Mouse (Mus musculus) heart, postnatal 4 days (tissue): ENCODE results near the gene Erc1. TPM values are rescaled to one million over a fixed set of nuclear protein-coding genes. Genes with fewer than 3 reads are reported as not detected.

Source experiments
- DNase-seq: peaks from one replicate; pipeline ENCODE4 v3.0.0; 2021
- total RNA-seq, 2 experiments: library from RNA; stranded (reverse); gene quantifications; 2 replicates each; pipeline ENCODE4 v1.2.3; 2021

Erc1 gene
- total RNA-seq, 2 experiments from 2014 or later, result 42.2 to 44.4 TPM

DNA sequence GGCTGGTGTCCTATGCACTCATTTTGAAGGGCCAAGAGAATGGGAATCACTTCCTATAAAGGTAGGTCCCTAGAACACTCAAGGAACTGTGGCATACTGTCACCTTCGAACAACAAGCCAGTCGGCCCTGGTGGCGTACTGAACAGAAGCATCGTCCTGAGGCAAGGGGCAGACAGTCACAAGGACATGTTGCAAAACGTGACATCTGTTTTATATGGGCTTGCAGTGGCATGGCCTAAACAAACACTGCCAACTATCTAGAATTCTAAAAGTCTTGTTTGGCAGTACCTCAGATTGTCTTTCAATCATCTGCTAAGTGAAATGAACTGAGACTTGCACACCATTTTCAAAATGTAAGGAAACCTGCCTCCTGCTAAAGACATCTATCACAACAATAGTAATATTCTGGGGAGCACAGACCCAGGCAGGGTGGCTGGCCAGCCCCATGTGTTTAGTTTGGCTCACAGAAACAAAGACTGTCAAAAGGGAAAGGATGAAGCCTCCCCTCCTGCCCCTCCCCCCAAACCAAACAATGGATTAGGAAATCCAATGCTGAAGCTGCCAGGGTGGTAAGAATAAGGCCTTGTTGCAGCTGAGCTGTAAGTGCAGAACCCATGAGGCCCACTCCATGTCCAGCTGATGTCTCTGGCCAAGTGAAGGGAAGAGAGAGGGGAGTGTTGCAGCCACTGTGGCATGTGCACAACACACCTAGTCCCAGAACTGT, 262.2 kb downstream of the Erc1 start:
- DNase-seq, result peak; percentile 53

DNA sequence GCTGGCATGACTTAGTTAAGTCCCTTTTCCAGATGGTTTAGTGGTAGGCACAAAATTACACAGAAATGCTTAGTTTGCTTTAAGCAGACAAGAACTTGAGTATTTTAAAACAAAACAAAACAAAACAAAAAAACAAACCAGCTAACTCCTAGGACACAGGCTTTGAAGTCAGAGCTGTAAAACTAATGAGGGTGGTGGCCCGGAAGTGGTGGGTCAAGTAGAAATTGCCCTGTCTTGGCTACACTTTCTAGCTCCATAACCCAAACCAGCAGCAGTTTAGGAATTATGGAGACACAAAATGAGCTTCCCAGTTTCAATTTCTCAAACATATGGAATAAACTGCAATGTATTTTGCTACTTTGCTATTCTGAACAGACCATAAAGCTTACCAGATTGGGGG, 263.9 kb downstream of the Erc1 start:
- no peak for DNase-seq

- DNase-seq, result no peak
Measured at GRCm38 (mm10) chr6:119583165-119583564, 264.8 kb downstream of the Erc1 start.

DNA sequence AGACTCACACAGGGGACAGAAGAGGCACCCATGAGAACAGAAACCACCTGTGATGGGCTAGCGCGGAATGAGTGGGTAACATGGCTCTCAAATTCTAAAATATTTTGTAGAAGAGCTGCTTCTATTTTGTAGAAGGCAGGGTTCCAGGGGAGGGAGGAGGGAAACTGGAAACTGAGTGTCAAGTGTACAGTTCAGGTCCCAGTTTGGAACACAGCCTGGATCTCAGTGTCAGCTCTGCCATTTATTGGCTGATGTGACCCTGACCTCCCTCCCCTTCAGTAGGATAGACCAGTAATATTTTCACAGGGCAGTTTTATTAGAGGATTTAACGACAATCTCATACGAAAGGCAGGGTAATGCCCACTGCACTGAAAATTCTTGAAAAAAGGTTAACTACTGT, 271.3 kb downstream of the Erc1 start:
- no peak for DNase-seq

- DNase-seq, result no peak
Measured at GRCm38 (mm10) chr6:119575331-119575730, 272.6 kb downstream of the Erc1 start.

DNA sequence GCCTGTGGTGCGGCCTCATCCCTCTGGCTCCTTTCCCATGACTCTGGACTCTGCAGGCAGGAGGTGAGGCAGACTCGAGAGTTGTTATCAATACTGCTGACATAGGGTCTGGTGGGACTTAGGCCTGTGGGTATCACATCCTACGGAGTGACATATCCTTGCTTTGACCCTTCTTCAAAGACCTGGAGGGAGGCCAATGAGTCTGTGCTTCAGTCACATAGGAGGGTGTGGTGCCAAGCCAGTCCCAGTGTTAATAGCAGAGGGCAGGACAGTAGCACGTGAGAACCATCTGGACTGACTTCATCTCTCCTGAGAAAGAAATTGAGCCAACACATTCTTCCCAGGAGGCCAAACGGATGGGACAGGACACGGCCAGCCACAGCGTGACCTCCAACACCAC, 275.7 kb downstream of the Erc1 start:
- DNase-seq, result peak; percentile 69

GRCm38 (mm10) chr6:119570797-119571196, 277.2 kb downstream of the Erc1 start:
- DNase-seq, result no peak

- DNase-seq, result no peak
Measured at GRCm38 (mm10) chr6:119568339-119568738, 279.6 kb downstream of the Erc1 start.

DNA sequence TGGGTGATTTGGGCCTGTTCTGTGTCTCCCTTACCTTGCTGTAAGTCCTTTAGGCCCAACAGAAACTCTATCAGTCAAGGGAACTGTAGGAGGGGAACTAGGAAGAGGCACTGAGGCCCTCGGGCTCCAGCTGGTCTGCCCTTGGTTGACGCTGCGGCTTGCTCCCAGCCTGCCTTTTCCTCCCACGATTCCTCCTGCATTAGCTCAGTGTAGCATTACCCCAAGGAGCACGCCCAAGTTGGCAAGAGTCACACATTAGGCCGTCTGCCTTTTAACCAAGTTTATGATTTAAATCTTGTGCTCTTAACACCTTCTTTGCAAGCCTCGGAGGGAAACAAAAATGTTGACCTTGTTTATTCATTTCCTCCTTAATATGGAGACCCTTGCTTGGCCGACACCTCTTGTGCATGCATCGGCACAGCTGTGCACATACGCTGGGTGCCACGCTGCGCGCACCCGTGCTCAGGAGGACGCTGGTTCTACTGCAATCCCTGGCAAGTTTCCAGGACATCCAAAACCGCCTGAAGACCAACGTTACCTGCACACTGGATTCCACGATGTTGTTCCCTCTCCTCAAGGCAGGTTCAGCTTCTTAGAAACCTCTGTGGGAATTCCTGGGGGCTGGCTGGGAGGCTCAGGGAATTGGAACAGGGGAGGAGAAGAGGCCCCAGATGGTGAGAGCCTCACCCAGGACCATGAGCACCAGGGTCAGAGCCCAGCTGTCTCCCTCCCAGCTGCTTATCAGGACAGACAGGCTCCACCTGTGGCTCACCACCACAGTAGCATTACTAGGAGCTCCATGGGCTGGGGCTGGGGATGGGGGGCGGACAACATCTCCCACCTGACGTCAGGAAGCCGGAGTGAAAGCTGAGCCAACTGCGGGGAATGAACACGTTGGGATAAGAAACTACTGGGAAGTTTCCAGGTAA, 282.3 kb downstream of the Erc1 start:
- peak; percentile 57 for DNase-seq

GRCm38 (mm10) chr6:119562558-119562957, 285.4 kb downstream of the Erc1 start:
- DNase-seq, result peak; percentile 28

DNA sequence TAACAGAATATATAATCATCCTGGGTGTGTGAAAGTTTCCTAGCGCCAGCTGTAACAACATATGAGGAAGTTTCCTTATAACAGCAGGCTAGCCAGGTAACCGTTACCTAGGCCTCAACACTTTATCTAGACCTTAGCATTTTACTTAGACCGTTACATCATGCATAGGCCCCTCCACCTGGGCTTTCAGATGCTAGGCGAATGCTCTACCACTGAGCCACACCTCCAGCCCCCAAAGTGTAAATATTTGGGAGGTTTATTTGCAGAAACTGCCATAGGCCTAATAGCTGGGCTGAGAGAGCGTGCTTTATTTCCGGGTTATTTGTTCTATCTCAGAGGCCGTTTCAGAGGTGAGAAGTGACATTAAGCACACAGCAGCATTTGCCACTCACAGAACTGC, 289.1 kb downstream of the Erc1 start:
- no peak for DNase-seq

DNA sequence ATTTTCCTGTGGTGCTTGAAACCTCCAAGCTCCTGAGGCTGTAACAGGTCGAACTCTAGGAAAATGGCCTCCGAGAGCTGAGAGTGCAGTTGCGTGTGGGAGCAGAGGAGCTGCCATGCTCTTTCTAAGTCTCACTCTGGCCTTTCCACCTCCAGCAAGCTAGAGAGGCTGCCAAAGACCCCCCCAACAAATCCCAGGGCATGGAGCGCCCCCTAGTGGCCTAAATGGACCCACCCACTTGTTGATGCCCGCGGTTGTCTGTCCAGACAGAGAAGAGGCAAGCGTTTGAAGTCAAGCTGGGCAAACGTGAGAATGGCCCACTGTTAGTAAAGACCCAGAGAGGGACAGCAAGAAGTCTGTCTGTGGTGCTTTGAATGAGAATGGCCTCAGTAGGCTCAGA, 293.5 kb downstream of the Erc1 start:
- DNase-seq, result no peak

DNA sequence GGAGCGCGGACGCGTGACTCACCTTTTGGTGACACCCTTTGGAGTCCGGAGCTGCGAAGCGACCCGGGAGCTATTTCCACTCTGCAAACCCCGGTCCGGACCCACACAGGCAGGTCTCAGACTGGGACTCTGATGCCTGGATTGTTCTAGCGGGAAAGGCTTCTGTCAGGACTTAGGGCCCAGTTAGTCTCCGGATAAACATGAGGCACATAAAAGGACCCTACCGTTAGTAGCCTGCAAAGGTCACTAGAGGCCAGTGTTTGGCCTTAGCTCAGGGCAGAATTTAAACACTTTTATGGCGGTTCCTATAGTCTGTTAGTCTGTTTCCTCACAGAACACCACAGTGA, 303.5 kb downstream of the Erc1 start:
- DNase-seq, result no peak

DNA sequence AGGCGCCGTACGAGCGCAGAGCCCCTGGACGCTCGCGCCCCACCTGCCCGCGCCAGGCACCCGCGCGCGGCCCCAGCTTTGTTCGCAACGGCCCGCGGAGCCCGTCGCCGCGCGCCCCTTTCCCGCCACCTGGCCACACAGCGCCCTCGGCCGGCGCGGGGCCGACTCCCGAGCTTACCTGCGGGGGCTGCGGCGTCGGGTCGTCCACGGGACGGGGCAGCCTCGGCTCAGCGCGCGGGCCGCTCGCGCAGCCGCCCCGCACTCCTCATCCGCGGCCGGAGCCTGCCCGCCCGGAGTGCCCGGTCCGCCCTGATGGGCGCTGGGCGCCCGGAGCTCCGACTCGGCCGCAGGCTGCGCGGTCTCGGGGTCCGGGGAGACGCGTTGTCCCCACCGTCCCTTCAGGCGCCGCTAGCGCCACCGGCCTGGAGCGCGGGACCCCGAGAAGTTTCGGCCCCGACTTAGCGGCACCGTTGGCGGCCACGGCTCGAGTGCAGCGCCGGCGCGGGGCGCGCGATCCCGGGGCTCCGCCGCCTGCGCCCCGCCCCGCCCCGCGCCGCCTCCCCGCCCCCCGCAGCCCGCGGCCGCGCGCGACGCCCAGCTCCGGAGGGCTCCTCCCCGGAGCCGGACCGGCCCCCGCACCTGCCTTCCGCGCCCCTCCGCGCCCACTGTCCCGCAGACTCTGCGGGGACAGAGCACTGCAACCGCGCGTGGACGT, 304.0 kb downstream of the Erc1 start, which contains the start of gene Wnt5b:
TSS of gene Wnt5b (minus strand) at position 545 of the 715 bp plus-strand sequence.
- peak; percentile 41 for DNase-seq

DNA sequence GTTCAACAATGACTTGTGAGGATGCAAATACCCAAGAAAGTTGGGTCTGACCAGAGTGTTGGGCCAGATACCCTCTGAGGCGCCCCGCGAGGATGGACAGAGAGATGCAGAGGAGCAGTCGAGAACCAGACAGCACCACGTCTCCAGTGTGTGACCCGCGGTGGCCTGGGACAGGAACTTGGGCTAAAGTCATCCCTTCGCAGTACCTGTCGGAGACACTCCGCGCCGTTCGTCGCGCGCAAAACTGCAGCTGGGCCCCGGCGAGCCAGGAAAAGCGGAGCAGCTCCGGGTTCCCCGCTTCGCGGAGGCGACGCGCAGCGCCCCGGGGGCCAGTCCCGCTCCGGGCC, 304.5 kb downstream of the Erc1 start:
- peak; percentile 35 for DNase-seq

GRCm38 (mm10) chr6:119535867-119536266, 312.1 kb downstream of the Erc1 start:
- no peak for DNase-seq

DNA sequence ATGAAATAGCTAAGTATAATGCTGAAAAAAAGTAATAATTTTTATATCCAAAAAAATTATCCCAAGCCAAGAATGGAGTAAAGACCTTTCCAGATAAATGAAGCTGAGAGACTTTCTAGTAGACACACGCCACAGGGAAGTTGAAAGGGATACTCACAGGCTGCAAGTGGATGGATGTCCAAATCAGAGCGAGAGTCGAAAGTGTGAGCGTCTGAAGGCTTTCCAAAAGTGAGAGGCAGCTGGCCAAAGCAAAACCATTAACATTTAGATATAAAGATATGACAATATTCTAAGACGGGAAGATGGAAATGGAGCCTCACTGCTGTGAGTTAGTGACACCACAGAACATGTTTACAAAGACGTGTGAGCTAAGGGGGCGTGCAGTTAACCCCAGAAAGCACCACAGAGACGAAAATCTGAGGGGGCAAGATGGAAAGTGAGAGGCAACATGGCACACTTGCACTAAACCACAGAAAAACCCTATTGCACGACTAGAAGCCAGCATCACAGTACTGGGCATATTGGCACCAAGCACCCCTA, 314.7 kb downstream of the Erc1 start:
- DNase-seq, result no peak

DNA sequence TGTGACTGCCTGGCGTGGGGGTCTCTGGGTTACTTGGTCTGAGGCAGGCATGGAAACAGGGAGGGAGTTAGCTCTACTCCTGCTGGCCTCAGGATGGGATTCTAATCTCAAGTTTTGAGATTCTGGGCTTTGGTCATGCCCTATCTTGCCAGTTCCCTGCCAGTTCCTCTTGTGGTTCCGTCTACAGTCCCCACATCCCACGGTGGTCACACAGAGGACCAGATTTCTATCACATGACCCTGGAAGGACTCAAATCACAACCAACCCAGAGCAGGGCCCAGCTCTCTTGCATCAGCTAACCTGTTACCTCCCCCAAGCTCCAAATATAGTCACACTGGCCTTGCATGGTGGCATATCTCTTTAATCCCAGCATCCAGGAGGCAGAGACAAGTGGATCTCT, 318.3 kb downstream of the Erc1 start:
- no peak for DNase-seq

DNA sequence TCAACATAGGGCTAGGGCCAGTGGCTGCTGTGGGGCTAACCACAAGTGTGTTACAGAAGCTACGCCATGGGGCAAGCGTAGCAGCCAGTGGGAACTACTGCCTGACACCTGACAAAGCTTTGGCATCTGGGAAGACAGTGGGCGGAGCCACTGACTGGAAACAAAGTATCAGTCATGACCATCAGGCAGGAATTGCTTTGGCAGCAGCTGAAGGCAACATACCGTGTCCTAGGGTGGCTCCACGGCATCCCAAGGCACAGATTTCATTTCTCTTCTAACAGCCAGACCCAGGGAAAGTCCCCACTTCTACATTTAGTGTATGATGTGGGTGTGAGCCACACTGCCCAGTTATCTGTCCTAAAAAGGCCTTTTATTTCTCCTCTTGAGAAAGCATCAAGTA, 321.5 kb downstream of the Erc1 start:
- DNase-seq, result peak; percentile 33

DNA sequence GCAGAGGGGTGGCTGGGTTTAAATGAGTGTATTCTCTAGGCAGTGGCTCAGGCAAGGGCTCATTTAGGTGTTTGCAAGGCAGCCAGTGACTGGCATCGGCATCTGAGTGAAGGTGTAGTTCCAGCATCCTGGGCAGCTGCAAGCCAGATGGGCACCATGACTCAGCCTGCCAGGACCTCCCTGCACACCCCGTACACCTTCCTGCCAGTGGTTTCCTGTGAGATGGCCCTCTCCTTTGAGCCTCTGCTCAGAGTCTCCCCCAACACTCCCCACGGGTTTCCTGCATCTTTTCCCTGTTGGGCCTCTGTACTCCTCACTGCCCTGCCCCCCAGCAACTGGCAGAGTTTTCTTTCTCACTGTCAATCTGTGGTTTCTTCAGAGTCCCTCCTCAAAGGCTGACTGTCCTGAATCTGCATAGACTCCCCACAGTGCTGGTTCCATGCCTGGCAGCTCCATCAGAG, 326.0 kb downstream of the Erc1 start:
- no peak for DNase-seq

DNA sequence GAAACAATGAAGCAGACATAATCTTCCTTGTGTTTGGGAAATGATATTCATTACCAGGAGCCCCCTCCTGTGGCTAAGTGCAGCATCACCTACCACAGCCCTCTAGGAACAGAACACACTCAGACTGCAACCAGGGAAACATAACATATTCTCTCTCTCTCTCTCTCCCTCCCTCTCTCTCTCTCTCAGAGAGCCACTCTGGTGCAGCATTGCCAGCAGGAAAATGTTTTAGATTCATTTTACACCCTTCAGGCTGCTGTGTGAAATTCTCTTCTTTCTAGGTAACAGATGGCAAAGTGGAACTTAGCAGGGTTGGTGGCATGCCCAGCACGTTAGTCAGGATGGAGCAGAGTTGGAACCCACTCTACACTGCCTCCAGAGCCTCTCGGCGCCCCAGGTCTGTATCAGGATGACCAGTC, 326.5 kb downstream of the Erc1 start:
- no peak for DNase-seq
